Mouse (Mus musculus): Measurements from ENCODE around the gene Gm20388. TPM values are rescaled to one million over a fixed set of nuclear protein-coding genes. Genes with fewer than 3 reads are reported as not detected.

Gm20388 gene
- polyA plus RNA-seq, 1 experiment from 2014 or later = 7.4 TPM

DNA sequence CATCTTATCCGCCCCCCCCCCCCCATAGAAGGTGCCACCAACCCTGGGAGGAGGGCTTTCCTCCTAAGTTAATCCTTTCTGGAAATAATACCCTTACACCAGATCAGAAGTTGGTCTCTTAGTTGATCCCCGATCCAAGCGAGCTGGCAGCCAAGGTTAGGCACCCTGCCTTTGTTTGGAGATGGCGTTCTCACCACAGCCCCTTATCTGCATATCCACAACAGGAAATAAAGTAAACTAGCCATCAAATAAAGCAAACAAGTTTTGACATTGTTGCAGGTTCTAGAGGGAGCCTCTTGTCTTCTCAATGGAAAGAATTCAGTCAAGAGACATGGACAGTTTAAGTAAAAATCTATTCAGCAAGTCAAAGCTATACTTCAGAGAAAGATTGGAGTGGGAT lies 200.7 kb downstream of the Gm20388 start:
- H3K36me3 ChIP-seq (ENCODE audit: control insufficient read depth, insufficient read depth, low read length) = no peaks in the 10 kb centered on the region

GRCm38 (mm10) chr8:120112535-120112934 lies 201.9 kb downstream of the Gm20388 start:
- H3K9me3 ChIP-seq (replicated peaks; ENCODE audit: control insufficient read depth, low read length) = no peaks in the 10 kb centered on the region
- H3K27ac ChIP-seq (ENCODE audit: low read length) = peak overlapping the region; percentile 98
- H3K27me3 ChIP-seq (ENCODE audit: control insufficient read depth, insufficient read depth, low read length) = peaks cover 16% of the 10 kb centered on the region
- peaks cover 11% of the 10 kb centered on the region for H3K4me1 ChIP-seq (ENCODE audit: control insufficient read depth, insufficient read depth, low read length)
- H3K9ac ChIP-seq (ENCODE audit: low read length) = 0 out of 2 replicates have a peak overlapping the region, but pooled peaks have one; percentile 79
- peak overlapping the region; percentile 80; the same call in 1 of the 2 replicates for H3K4me2 ChIP-seq (ENCODE audit: low read depth, low read length)
- no peak overlapping the region for H3K4me3 ChIP-seq (replicated peaks; ENCODE audit: low read length)
- WGBS = 80% methylated on average over 5 of the region's 5 CpGs
- ATAC-seq (ENCODE audit: insufficient read depth, low FRiP score) = no peak
- H3K36me3 ChIP-seq (ENCODE audit: control insufficient read depth, insufficient read depth, low read length) = no peaks in the 10 kb centered on the region

More for the DNA sequence above, 200.7 kb downstream of the Gm20388 start:
- H3K27me3 ChIP-seq (ENCODE audit: control insufficient read depth, insufficient read depth, low read length) = peaks cover 14% of the 10 kb centered on the region
- H3K9ac ChIP-seq (ENCODE audit: low read length) = no peak overlapping the region
- no peak overlapping the region for H3K27ac ChIP-seq (ENCODE audit: low read length)
- 63% methylated on average over 4 of the region's 4 CpGs for WGBS
- no peaks in the 10 kb centered on the region for H3K9me3 ChIP-seq (replicated peaks; ENCODE audit: control insufficient read depth, low read length)
- no peak overlapping the region for H3K4me3 ChIP-seq (replicated peaks; ENCODE audit: low read length)
- no peak for ATAC-seq (ENCODE audit: insufficient read depth, low FRiP score)
- H3K4me1 ChIP-seq (ENCODE audit: control insufficient read depth, insufficient read depth, low read length) = peaks cover 11% of the 10 kb centered on the region
- H3K4me2 ChIP-seq (ENCODE audit: low read depth, low read length) = no peak overlapping the region

GRCm38 (mm10) chr8:120113306-120113705 lies 202.7 kb downstream of the Gm20388 start:
- peak overlapping the region; percentile 76 for H3K4me3 ChIP-seq (replicated peaks; ENCODE audit: low read length)
- under 1% methylated on average over 10 of the region's 10 CpGs for WGBS
- H3K9ac ChIP-seq (ENCODE audit: low read length) = peak overlapping the region; percentile 79
- H3K36me3 ChIP-seq (ENCODE audit: control insufficient read depth, insufficient read depth, low read length) = no peaks in the 10 kb centered on the region
- ATAC-seq (ENCODE audit: insufficient read depth, low FRiP score) = peak; percentile 45
- peak overlapping the region; percentile 80 for H3K4me2 ChIP-seq (ENCODE audit: low read depth, low read length)
- H3K27ac ChIP-seq (ENCODE audit: low read length) = peak overlapping the region; percentile 98
- H3K27me3 ChIP-seq (ENCODE audit: control insufficient read depth, insufficient read depth, low read length) = peaks cover 16% of the 10 kb centered on the region
- H3K9me3 ChIP-seq (replicated peaks; ENCODE audit: control insufficient read depth, low read length) = no peaks in the 10 kb centered on the region
- H3K4me1 ChIP-seq (ENCODE audit: control insufficient read depth, insufficient read depth, low read length) = peaks cover 11% of the 10 kb centered on the region

DNA sequence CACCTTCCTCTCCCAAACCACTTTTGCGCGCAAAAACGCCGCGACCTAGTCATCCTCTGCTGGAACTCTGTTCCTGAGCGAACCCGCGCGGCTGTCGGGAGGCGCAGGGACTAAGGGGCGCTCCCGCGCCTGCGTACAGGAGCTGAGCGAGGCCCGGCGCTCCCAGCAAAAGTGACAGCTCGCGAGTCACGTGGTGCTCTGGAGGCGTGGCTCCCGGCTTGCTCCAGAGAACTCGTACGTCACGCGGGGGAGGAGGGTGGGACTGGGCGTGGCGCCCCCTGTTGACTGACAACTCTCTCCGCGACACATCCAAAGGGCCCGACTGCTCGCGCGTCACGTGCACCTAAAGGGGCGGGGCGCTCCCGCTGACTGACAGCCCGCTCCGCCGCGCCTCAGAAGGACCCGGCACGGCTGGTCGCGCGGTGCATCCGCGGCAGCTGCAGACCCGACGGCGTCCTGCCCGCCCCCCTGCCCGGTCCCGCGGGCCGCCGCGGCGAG lies 203.2 kb downstream of the Gm20388 start, which contains the start of gene 6430548M08Rik:
Gene 6430548M08Rik, plus strand, starts transcription at position 395 of the 498 bp plus-strand sequence.
- peak; percentile 96 for ATAC-seq (ENCODE audit: insufficient read depth, low FRiP score)
- Histone ChIP-seq H3K4me3 (replicated peaks; ENCODE audit: low read length) (peak within 1 kb of the TSS; percentile 76), H3K4me2 (ENCODE audit: low read depth, low read length) (peak within 1 kb of the TSS; percentile 97), H3K27ac (ENCODE audit: low read length) (peak within 1 kb of the TSS; percentile 98), H3K9me3 (replicated peaks; ENCODE audit: control insufficient read depth, low read length) (no peaks in the 10 kb centered on the region), H3K4me1 (ENCODE audit: control insufficient read depth, insufficient read depth, low read length) (peaks cover 11% of the 10 kb centered on the region), H3K27me3 (ENCODE audit: control insufficient read depth, insufficient read depth, low read length) (peaks cover 16% of the 10 kb centered on the region), H3K36me3 (ENCODE audit: control insufficient read depth, insufficient read depth, low read length) (no peaks in the 10 kb centered on the region), H3K9ac (ENCODE audit: low read length) (peak within 1 kb of the TSS; percentile 80)
- WGBS = under 1% methylated on average over 54 of the region's 61 CpGs

GRCm38 (mm10) chr8:120114315-120114841 lies 203.7 kb downstream of the Gm20388 start:
- H3K36me3 ChIP-seq (ENCODE audit: control insufficient read depth, insufficient read depth, low read length) = no peaks in the 10 kb centered on the region
- H3K4me1 ChIP-seq (ENCODE audit: control insufficient read depth, insufficient read depth, low read length) = peaks cover 11% of the 10 kb centered on the region
- peak overlapping the region; percentile 80 for H3K9ac ChIP-seq (ENCODE audit: low read length)
- ATAC-seq (ENCODE audit: insufficient read depth, low FRiP score) = peak; percentile 30
- no peaks in the 10 kb centered on the region for H3K9me3 ChIP-seq (replicated peaks; ENCODE audit: control insufficient read depth, low read length)
- under 1% methylated on average over 46 of the region's 46 CpGs for WGBS
- peak overlapping the region; percentile 97 for H3K4me2 ChIP-seq (ENCODE audit: low read depth, low read length)
- H3K27me3 ChIP-seq (ENCODE audit: control insufficient read depth, insufficient read depth, low read length) = peaks cover 16% of the 10 kb centered on the region
- H3K4me3 ChIP-seq (replicated peaks; ENCODE audit: low read length) = peak overlapping the region; percentile 76
- H3K27ac ChIP-seq (ENCODE audit: low read length) = peak overlapping the region; percentile 55

DNA sequence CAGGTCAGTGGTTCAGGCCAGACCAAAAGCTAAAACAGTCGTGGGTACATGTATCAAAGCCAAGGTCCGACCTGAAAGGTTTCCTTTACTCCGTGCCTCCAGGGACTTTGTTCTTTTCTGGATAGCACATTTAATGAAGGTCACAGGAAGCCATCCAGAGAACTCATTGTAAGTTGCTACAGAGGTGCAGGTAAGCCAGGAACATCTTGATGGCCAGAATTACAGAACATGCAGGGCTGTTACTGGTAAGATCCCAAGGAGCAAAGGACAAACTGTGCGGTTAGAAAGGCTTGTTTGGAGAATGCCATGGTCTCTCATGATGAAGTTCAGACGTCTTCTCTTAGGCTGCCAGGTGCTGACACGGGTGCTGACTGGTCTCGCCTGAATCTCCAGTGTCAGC lies 206.0 kb downstream of the Gm20388 start:
- ATAC-seq (ENCODE audit: insufficient read depth, low FRiP score) = no peak
- Histone ChIP-seq H3K9ac (ENCODE audit: low read length) (no peak overlapping the region), H3K36me3 (ENCODE audit: control insufficient read depth, insufficient read depth, low read length) (no peaks in the 10 kb centered on the region), H3K4me2 (ENCODE audit: low read depth, low read length) (no peak overlapping the region), H3K27me3 (ENCODE audit: control insufficient read depth, insufficient read depth, low read length) (peaks cover 16% of the 10 kb centered on the region), H3K9me3 (replicated peaks; ENCODE audit: control insufficient read depth, low read length) (no peaks in the 10 kb centered on the region), H3K4me1 (ENCODE audit: control insufficient read depth, insufficient read depth, low read length) (peaks cover 11% of the 10 kb centered on the region), H3K4me3 (replicated peaks; ENCODE audit: low read length) (no peak overlapping the region), H3K27ac (ENCODE audit: low read length) (no peak overlapping the region)
- WGBS = 69% methylated on average over 7 of the region's 7 CpGs

GRCm38 (mm10) chr8:120118162-120118561 lies 207.5 kb downstream of the Gm20388 start:
- 71% methylated on average over 9 of the region's 9 CpGs for WGBS
- Histone ChIP-seq H3K27ac (ENCODE audit: low read length) (no peak overlapping the region), H3K4me1 (ENCODE audit: control insufficient read depth, insufficient read depth, low read length) (peaks cover 5% of the 10 kb centered on the region), H3K27me3 (ENCODE audit: control insufficient read depth, insufficient read depth, low read length) (peaks cover 16% of the 10 kb centered on the region), H3K9ac (ENCODE audit: low read length) (no peak overlapping the region), H3K4me2 (ENCODE audit: low read depth, low read length) (no peak overlapping the region), H3K4me3 (replicated peaks; ENCODE audit: low read length) (no peak overlapping the region), H3K36me3 (ENCODE audit: control insufficient read depth, insufficient read depth, low read length) (no peaks in the 10 kb centered on the region), H3K9me3 (replicated peaks; ENCODE audit: control insufficient read depth, low read length) (no peaks in the 10 kb centered on the region)
- no peak for ATAC-seq (ENCODE audit: insufficient read depth, low FRiP score)

- Histone ChIP-seq H3K36me3 (ENCODE audit: control insufficient read depth, insufficient read depth, low read length) (no peaks in the 10 kb centered on the region), H3K4me3 (replicated peaks; ENCODE audit: low read length) (no peak overlapping the region), H3K4me1 (ENCODE audit: control insufficient read depth, insufficient read depth, low read length) (peaks cover 5% of the 10 kb centered on the region), H3K9ac (ENCODE audit: low read length) (no peak overlapping the region), H3K27me3 (ENCODE audit: control insufficient read depth, insufficient read depth, low read length) (peaks cover 16% of the 10 kb centered on the region), H3K9me3 (replicated peaks; ENCODE audit: control insufficient read depth, low read length) (no peaks in the 10 kb centered on the region), H3K27ac (ENCODE audit: low read length) (no peak overlapping the region), H3K4me2 (ENCODE audit: low read depth, low read length) (no peak overlapping the region)
- no peak for ATAC-seq (ENCODE audit: insufficient read depth, low FRiP score)
- 73% methylated on average over 5 of the region's 5 CpGs for WGBS
Measured at GRCm38 (mm10) chr8:120118847-120119246, 208.2 kb downstream of the Gm20388 start.

DNA sequence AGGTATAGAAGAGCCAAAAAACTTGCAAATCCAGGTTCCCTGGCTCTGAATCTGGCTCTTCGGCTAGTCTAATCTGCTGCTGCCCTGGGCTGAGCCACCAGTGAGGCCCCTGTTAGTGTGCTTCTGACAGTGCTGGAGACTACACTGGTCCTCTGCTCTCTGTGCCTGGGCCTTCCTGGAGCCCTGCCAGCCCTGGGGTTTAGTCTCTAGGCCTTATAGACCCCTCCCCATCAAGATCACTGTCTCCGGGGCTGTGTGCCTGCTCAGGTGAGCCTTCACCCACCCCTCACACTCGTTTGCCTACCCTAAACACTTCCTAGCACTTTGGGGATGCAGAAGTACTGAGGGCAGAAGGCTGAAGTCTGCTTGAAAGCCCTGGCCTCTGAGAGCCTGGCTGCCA lies 208.8 kb downstream of the Gm20388 start:
- Histone ChIP-seq H3K9ac (ENCODE audit: low read length) (0 out of 2 replicates have a peak overlapping the region, but pooled peaks have one; percentile 19), H3K27ac (ENCODE audit: low read length) (no peak overlapping the region), H3K9me3 (replicated peaks; ENCODE audit: control insufficient read depth, low read length) (no peaks in the 10 kb centered on the region), H3K4me2 (ENCODE audit: low read depth, low read length) (no peak overlapping the region), H3K4me1 (ENCODE audit: control insufficient read depth, insufficient read depth, low read length) (peaks cover 8% of the 10 kb centered on the region), H3K36me3 (ENCODE audit: control insufficient read depth, insufficient read depth, low read length) (no peaks in the 10 kb centered on the region), H3K4me3 (replicated peaks; ENCODE audit: low read length) (no peak overlapping the region), H3K27me3 (ENCODE audit: control insufficient read depth, insufficient read depth, low read length) (peaks cover 16% of the 10 kb centered on the region)
- no peak for ATAC-seq (ENCODE audit: insufficient read depth, low FRiP score)
- WGBS = 57% methylated on average over 3 of the region's 3 CpGs
